Comparison of ENCODE assay signal across 8 mouse cellular contexts in the genomic region with DNA sequence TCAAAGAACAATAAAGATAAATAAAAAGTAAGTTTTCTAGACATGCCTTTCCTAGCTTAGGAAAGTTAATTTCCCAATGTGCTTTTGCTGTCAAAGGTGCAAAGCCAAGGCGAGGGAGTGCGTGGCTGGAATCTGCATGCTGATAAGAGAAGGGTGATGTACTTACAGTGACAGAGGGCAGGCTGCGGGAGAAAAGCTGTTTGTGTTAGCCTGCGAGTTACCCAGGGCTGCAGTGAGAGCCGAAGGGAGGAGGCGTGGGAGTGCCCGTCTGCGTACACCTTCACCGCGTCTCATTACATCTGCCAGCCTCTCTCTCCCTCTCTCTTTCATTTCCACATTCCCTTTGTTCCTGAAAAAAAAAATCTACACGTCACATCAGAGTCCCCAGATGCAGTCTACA. TPM values are rescaled to one million over a fixed set of nuclear protein-coding genes. Genes with fewer than 3 reads are reported as not detected.
DNase-seq lines count a peak whose midpoint lies in the region; ATAC-seq and TF ChIP-seq lines count a peak whose summit lies in the region.

Gene Sox6, minus strand, starts transcription at position 286 of the 400 bp plus-strand sequence.

- peak within 1 kb of the TSS; percentile 54 for H3K9ac ChIP-seq in heart, embryonic 15.5 days

- H3K36me3 ChIP-seq in heart, embryonic 15.5 days, result no peaks in the 10 kb centered on the region

- no peak for TF ChIP-seq CTCF in left cerebral cortex, adult 2 months (IDR thresholded peaks at IDR 0.05)
- TF ChIP-seq CTCF in embryonic fibroblast, embryonic 13.5 days (IDR thresholded peaks at IDR 0.05; ENCODE audit: borderline replicate concordance, insufficient read depth, low read length), result no peak

- no peak for TF ChIP-seq POLR2A in embryonic fibroblast, embryonic 13.5 days (IDR thresholded peaks at IDR 0.05; ENCODE audit: low read depth, low read length)

- peak within 1 kb of the TSS; percentile 44; the same call in 1 of the 2 replicates for H3K27ac ChIP-seq in left cerebral cortex, adult 2 months
- no peak within 1 kb of the TSS for H3K27ac ChIP-seq in embryonic fibroblast, embryonic 13.5 days (ENCODE audit: insufficient read depth, low read length)
- no peak within 1 kb of the TSS for H3K27ac ChIP-seq in heart, embryonic 15.5 days

- DNase-seq in left cerebral cortex, adult 2 months (ENCODE audit: extremely low spot score in 1 of 2, low spot score in 2 of 2), result no peak
- no peak for DNase-seq in left cerebral cortex, adult 9 months (ENCODE audit: low spot score in 2 of 2)
- DNase-seq in layer of hippocampus, postnatal 14 days (ENCODE audit: low spot score in 2 of 2), result no peak
- peak; percentile 30 for DNase-seq in lung, postnatal 36 days
- peak; percentile 62 for DNase-seq in testis, postnatal 14 days (ENCODE audit: low spot score)
- DNase-seq in ovary, postnatal 10 days (ENCODE audit: low spot score), result no peak

- H3K4me2 ChIP-seq in heart, embryonic 15.5 days, result peak within 1 kb of the TSS; percentile 99

- peaks cover 3% of the 10 kb centered on the region for H3K4me1 ChIP-seq in embryonic fibroblast, embryonic 13.5 days (ENCODE audit: control insufficient read depth, insufficient read depth, low read length)
- H3K4me1 ChIP-seq in heart, embryonic 15.5 days (replicated peaks), result peaks cover 23% of the 10 kb centered on the region

- WGBS in heart, embryonic 15.5 days, result 2% methylated on average over 11 of the region's 11 CpGs

- H3K9me3 ChIP-seq in heart, embryonic 15.5 days (replicated peaks), result no peaks in the 10 kb centered on the region

- no peak for ATAC-seq in heart, embryonic 15.5 days (replicated peaks; ENCODE audit: insufficient number of reproducible peaks, insufficient read depth, low FRiP score, low read depth)

- intact Hi-C loops in left cerebral cortex, adult 2 months (cut with DNase I), result no loop called here

- peak within 1 kb of the TSS; percentile 51 for H3K4me3 ChIP-seq in left cerebral cortex, adult 2 months
- peak within 1 kb of the TSS; percentile 46 for H3K4me3 ChIP-seq in embryonic fibroblast, embryonic 13.5 days (ENCODE audit: insufficient read depth, low read length)
- peak within 1 kb of the TSS; percentile 67 for H3K4me3 ChIP-seq in heart, embryonic 15.5 days

- H3K27me3 ChIP-seq in heart, embryonic 15.5 days, result peaks cover 27% of the 10 kb centered on the region

RNA-seq across cellular contexts. Expression of gene Sox6, which starts in this region (rescaled TPM):
- total RNA-seq in left cerebral cortex, adult 2 months (2021), result 10 to 100 TPM; 29.7 to 32.7 TPM
- polyA plus RNA-seq in embryonic fibroblast, embryonic 13.5 days (2011; ENCODE audit: insufficient read length, low read depth, missing spikeins), result 2.1 and 2.9 TPM in 2 replicates
- 28.4 and 31.1 TPM in 2 replicates for polyA plus RNA-seq in heart, embryonic 15.5 days (2015; fragmentation: Nextera tagmentation; extraction: Ambion mirVana)
- total RNA-seq in layer of hippocampus, postnatal 14 days (2021), result 10 to 100 TPM; 38.8 to 39.1 TPM

Comparison
In these comparisons a context has a peak if more than half of its experiments do, and no peak if none do; other contexts are left out.
1. DNase-seq: peak in lung, postnatal 36 days (single experiment) and testis, postnatal 14 days (single experiment); none in left cerebral cortex, adult 2 months (0 of 2), left cerebral cortex, adult 9 months (0 of 2), layer of hippocampus, postnatal 14 days (0 of 2) and ovary, postnatal 10 days (single experiment).
2. Peak in every context shown above with its lines, with median percentiles within 50 percentile points of each other: H3K4me3 ChIP-seq.